Mouse (Mus musculus): ENCODE data around the gene Slc9a1. TPM values are rescaled to one million over a fixed set of nuclear protein-coding genes. Genes with fewer than 3 reads are reported as not detected.

The Slc9a1 gene
- polyA plus RNA-seq, 1 experiment from 2014 or later = 6.5 TPM

- Histone ChIP-seq H3K4me3 (ENCODE audit: control insufficient read depth in 1 of 2, insufficient read depth in 1 of 2, low read depth in 1 of 2, low read length in 2 of 2) (no peak within 1 kb of the TSS), H3K4me2 (ENCODE audit: low read length) (no peak within 1 kb of the TSS), H3K36me3 (ENCODE audit: control insufficient read depth, insufficient read depth, low read length) (no peaks in the 10 kb centered on the region), H3K9me3 (ENCODE audit: control insufficient read depth, low read length) (no peaks in the 10 kb centered on the region), H3K4me1 (ENCODE audit: control insufficient read depth in 2 of 2, insufficient read depth in 2 of 2, low read length in 2 of 2) (no peaks in the 10 kb centered on the region), H3K27me3 (ENCODE audit: control insufficient read depth, insufficient read depth, low read length) (no peaks in the 10 kb centered on the region), H3K9ac (ENCODE audit: low read length) (no peak within 1 kb of the TSS), H3K27ac (replicated peaks in 1 of 2; ENCODE audit: control insufficient read depth in 1 of 2, insufficient read depth in 1 of 2, low read depth in 2 of 2, low read length in 2 of 2) (no peak within 1 kb of the TSS)
- WGBS = 82% methylated on average over 23 of the region's 23 CpGs
- ATAC-seq (ENCODE audit: insufficient number of reproducible peaks, insufficient read depth, low FRiP score, low read depth) = no peak
Measured at GRCm38 (mm10) chr4:133353367-133354365, 15.8 kb upstream of the Slc9a1 start, which contains the start of gene Wdtc1. Gene Wdtc1 (minus strand): TSS chr4:133353481.

GRCm38 (mm10) chr4:133354641-133355040 lies 14.9 kb upstream of the Slc9a1 start:
- Histone ChIP-seq H3K27ac (replicated peaks in 1 of 2; ENCODE audit: control insufficient read depth in 1 of 2, insufficient read depth in 1 of 2, low read depth in 2 of 2, low read length in 2 of 2) (no peak overlapping the region), H3K36me3 (ENCODE audit: control insufficient read depth, insufficient read depth, low read length) (no peaks in the 10 kb centered on the region), H3K4me1 (ENCODE audit: control insufficient read depth in 2 of 2, insufficient read depth in 2 of 2, low read length in 2 of 2) (no peaks in the 10 kb centered on the region), H3K27me3 (ENCODE audit: control insufficient read depth, insufficient read depth, low read length) (no peaks in the 10 kb centered on the region), H3K4me3 (ENCODE audit: control insufficient read depth in 1 of 2, insufficient read depth in 1 of 2, low read depth in 1 of 2, low read length in 2 of 2) (no peak overlapping the region), H3K9ac (ENCODE audit: low read length) (no peak overlapping the region), H3K9me3 (ENCODE audit: control insufficient read depth, low read length) (no peaks in the 10 kb centered on the region), H3K4me2 (ENCODE audit: low read length) (no peak overlapping the region)
- ATAC-seq (ENCODE audit: insufficient number of reproducible peaks, insufficient read depth, low FRiP score, low read depth) = no peak
- 86% methylated on average over 6 of the region's 6 CpGs for whole genome bisulfite sequencing

DNA sequence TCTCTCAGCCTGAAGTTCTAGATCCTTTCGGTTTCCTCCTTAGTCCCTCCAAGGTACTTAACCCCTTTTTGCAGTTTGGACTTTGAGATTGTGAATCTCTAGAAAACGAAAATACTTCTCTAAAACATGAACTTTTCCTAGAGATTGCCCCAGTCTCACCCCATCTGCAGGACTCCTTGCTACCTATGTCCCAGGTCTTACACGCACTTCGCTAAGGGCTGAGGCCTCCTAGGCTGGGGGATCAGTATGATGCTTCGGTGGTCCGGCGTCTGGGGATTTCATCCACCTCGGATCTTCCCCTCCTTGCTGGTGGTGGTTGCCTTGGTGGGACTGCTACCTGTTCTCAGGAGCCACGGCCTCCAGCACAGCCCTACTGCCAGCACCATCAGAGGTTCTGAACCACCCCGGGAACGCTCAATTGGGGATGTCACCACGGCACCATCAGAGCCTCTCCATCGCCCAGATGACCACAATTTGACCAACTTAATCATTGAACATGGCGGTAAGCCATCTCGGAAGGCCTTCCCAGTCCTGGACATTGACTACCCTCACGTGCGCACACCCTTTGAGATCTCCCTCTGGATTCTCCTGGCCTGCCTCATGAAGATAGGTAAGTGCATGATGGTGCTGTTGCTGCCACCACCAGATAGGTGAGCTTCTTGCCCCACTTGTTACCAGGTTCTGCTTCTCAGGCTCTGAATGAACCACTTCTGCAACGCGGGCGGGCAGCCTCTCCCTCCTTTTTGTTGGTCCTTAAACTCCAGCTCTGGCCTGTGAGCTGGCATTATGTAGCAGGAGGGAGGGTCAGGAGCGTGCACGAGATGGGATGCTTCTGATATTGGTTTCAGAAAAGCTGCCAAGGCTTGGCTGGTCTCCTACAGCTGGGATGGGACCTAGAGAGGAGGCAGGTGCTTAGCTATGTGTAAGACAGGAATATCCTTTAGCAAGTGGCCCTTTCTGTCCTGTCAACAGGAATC lies 1.1 kb downstream of the Slc9a1 start:
- WGBS = 64% methylated on average over 22 of the region's 22 CpGs
- no peaks in the 10 kb centered on the region for H3K9me3 ChIP-seq (ENCODE audit: control insufficient read depth, low read length)
- H3K4me2 ChIP-seq (ENCODE audit: low read length) = peak overlapping the region; percentile 88
- H3K4me1 ChIP-seq (ENCODE audit: control insufficient read depth in 2 of 2, insufficient read depth in 2 of 2, low read length in 2 of 2) = peaks cover 31 to 39% of the 10 kb centered on the region in 2 experiments
- peak overlapping the region; percentile 68 to 93 for H3K4me3 ChIP-seq (ENCODE audit: control insufficient read depth in 1 of 2, insufficient read depth in 1 of 2, low read depth in 1 of 2, low read length in 2 of 2)
- ATAC-seq (ENCODE audit: insufficient number of reproducible peaks, insufficient read depth, low FRiP score, low read depth) = no peak
- H3K27ac ChIP-seq (replicated peaks in 1 of 2; ENCODE audit: control insufficient read depth in 1 of 2, insufficient read depth in 1 of 2, low read depth in 2 of 2, low read length in 2 of 2) = peak overlapping the region; percentile 55 to 93
- H3K27me3 ChIP-seq (ENCODE audit: control insufficient read depth, insufficient read depth, low read length) = no peaks in the 10 kb centered on the region
- no peaks in the 10 kb centered on the region for H3K36me3 ChIP-seq (ENCODE audit: control insufficient read depth, insufficient read depth, low read length)
- peak overlapping the region; percentile 98 for H3K9ac ChIP-seq (ENCODE audit: low read length)

- Histone ChIP-seq H3K9me3 (ENCODE audit: control insufficient read depth, low read length) (no peaks in the 10 kb centered on the region), H3K4me2 (ENCODE audit: low read length) (peak overlapping the region; percentile 88), H3K27ac (replicated peaks in 1 of 2; ENCODE audit: control insufficient read depth in 1 of 2, insufficient read depth in 1 of 2, low read depth in 2 of 2, low read length in 2 of 2) (peak overlapping the region; percentile 61 to 65), H3K9ac (ENCODE audit: low read length) (peak overlapping the region; percentile 98), H3K4me1 (ENCODE audit: control insufficient read depth in 2 of 2, insufficient read depth in 2 of 2, low read length in 2 of 2) (peaks cover 35 to 50% of the 10 kb centered on the region in 2 experiments), H3K27me3 (ENCODE audit: control insufficient read depth, insufficient read depth, low read length) (no peaks in the 10 kb centered on the region), H3K36me3 (ENCODE audit: control insufficient read depth, insufficient read depth, low read length) (no peaks in the 10 kb centered on the region), H3K4me3 (ENCODE audit: control insufficient read depth in 1 of 2, insufficient read depth in 1 of 2, low read depth in 1 of 2, low read length in 2 of 2) (peak overlapping the region; percentile 36 to 93)
- no peak for ATAC-seq (ENCODE audit: insufficient number of reproducible peaks, insufficient read depth, low FRiP score, low read depth)
- 49% methylated on average over 7 of the region's 7 CpGs for WGBS
Measured at GRCm38 (mm10) chr4:133371621-133372277, 2.2 kb downstream of the Slc9a1 start.

GRCm38 (mm10) chr4:133372278-133372665 lies 2.8 kb downstream of the Slc9a1 start:
- Histone ChIP-seq H3K4me3 (ENCODE audit: control insufficient read depth in 1 of 2, insufficient read depth in 1 of 2, low read depth in 1 of 2, low read length in 2 of 2) (peak overlapping the region; percentile 36 to 93), H3K27me3 (ENCODE audit: control insufficient read depth, insufficient read depth, low read length) (no peaks in the 10 kb centered on the region), H3K9me3 (ENCODE audit: control insufficient read depth, low read length) (no peaks in the 10 kb centered on the region), H3K4me1 (ENCODE audit: control insufficient read depth in 2 of 2, insufficient read depth in 2 of 2, low read length in 2 of 2) (peaks cover 37 to 54% of the 10 kb centered on the region in 2 experiments), H3K36me3 (ENCODE audit: control insufficient read depth, insufficient read depth, low read length) (no peaks in the 10 kb centered on the region), H3K27ac (replicated peaks in 1 of 2; ENCODE audit: control insufficient read depth in 1 of 2, insufficient read depth in 1 of 2, low read depth in 2 of 2, low read length in 2 of 2) (peak overlapping the region; percentile 61 to 65), H3K9ac (ENCODE audit: low read length) (peak overlapping the region; percentile 98), H3K4me2 (ENCODE audit: low read length) (peak overlapping the region; percentile 88)
- 28% methylated on average over 6 of the region's 6 CpGs for WGBS
- no peak for ATAC-seq (ENCODE audit: insufficient number of reproducible peaks, insufficient read depth, low FRiP score, low read depth)

- Histone ChIP-seq H3K4me3 (ENCODE audit: control insufficient read depth in 1 of 2, insufficient read depth in 1 of 2, low read depth in 1 of 2, low read length in 2 of 2) (no peak overlapping the region), H3K27me3 (ENCODE audit: control insufficient read depth, insufficient read depth, low read length) (no peaks in the 10 kb centered on the region), H3K4me2 (ENCODE audit: low read length) (no peak overlapping the region), H3K36me3 (ENCODE audit: control insufficient read depth, insufficient read depth, low read length) (no peaks in the 10 kb centered on the region), H3K4me1 (ENCODE audit: control insufficient read depth in 2 of 2, insufficient read depth in 2 of 2, low read length in 2 of 2) (peaks cover 53 to 71% of the 10 kb centered on the region in 2 experiments), H3K27ac (replicated peaks in 1 of 2; ENCODE audit: control insufficient read depth in 1 of 2, insufficient read depth in 1 of 2, low read depth in 2 of 2, low read length in 2 of 2) (no peak overlapping the region), H3K9me3 (ENCODE audit: control insufficient read depth, low read length) (no peaks in the 10 kb centered on the region), H3K9ac (ENCODE audit: low read length) (no peak overlapping the region)
- 75% methylated on average over 4 of the region's 4 CpGs for WGBS
- no peak for ATAC-seq (ENCODE audit: insufficient number of reproducible peaks, insufficient read depth, low FRiP score, low read depth)
Measured at GRCm38 (mm10) chr4:133374011-133374410, 4.5 kb downstream of the Slc9a1 start.
